Mouse (Mus musculus) forebrain, embryonic 14.5 days (tissue): ENCODE results near the gene Tnfrsf13c. TPM values are rescaled to one million over a fixed set of nuclear protein-coding genes. Genes with fewer than 3 reads are reported as not detected.

Experiments
- ATAC-seq: fragments of 200-750 bp; cut with Nextera tagmentation; 2 replicates; pipeline ENCODE4 v1.8.0; 2017; ENCODE audit warnings: mild to moderate bottlenecking, moderate library complexity
- DNase-seq: peaks from one replicate; pipeline ENCODE4 v3.0.0-alpha.2; 2015; ENCODE audit warnings: low spot score
- H3K27ac ChIP-seq: fragments of 300-500 bp; sonication (generic); 2 replicates; pipeline ENCODE4 v1.5.1; 2014; ENCODE audit warnings: low read depth, mild to moderate bottlenecking, control low read depth, low read length, moderate library complexity
- H3K27me3 ChIP-seq: fragments of 300-500 bp; sonication (generic); replicated peaks from 2 replicates; pipeline ENCODE4 v1.6.1; 2014; ENCODE audit warnings: low read length, control low read depth, mixed read lengths; ENCODE audit not compliant: control insufficient read depth, insufficient read depth
- H3K36me3 ChIP-seq: fragments of 300-500 bp; sonication (generic); 2 replicates; pipeline ENCODE4 v1.6.1; 2014; ENCODE audit warnings: low read length, control low read depth; ENCODE audit not compliant: control insufficient read depth, insufficient read depth
- H3K4me1 ChIP-seq: fragments of 300-500 bp; sonication (generic); 2 replicates; pipeline ENCODE4 v1.6.1; 2014; ENCODE audit warnings: antibody characterized with exemption, low read length, control low read depth; ENCODE audit not compliant: control insufficient read depth, insufficient read depth
- H3K4me2 ChIP-seq: fragments of 300-500 bp; sonication (generic); 2 replicates; pipeline ENCODE4 v1.6.1; 2014; ENCODE audit warnings: mild to moderate bottlenecking, control low read depth, low read length
- H3K4me3 ChIP-seq: fragments of 300-500 bp; sonication (generic); 2 replicates; pipeline ENCODE4 v1.5.1; 2014; ENCODE audit warnings: low read depth, low read length, control low read depth
- H3K9ac ChIP-seq: fragments of 300-500 bp; sonication (generic); 2 replicates; pipeline ENCODE4 v1.6.1; 2014; ENCODE audit warnings: mild to moderate bottlenecking, low read length, control low read depth, moderate library complexity
- H3K9me3 ChIP-seq: fragments of 300-500 bp; sonication (generic); replicated peaks from 2 replicates; pipeline ENCODE4 v1.6.1; 2016; ENCODE audit warnings: low read length, control low read depth, mixed read lengths; ENCODE audit not compliant: control insufficient read depth
- WGBS: fragments of 180-500 bp; shearing (Covaris S2); extraction: QIAGEN DNeasy Blood & Tissue Kit; methylation state at CpG from one replicate; pipeline ENCODE4 v1.1.7; 2014; 5-methylcytosine and 5-hydroxymethylcytosine counted together
- polyA plus RNA-seq: library from polyadenylated mRNA; unstranded; fragments of >200 nt; fragmentation: Nextera tagmentation; extraction: Ambion mirVana; gene quantifications from 2 replicates; pipeline ENCODE4 v1.2.1, GENCODE M21; 2014

Tnfrsf13c gene
- polyA plus RNA-seq, 1 experiment from 2014 or later, result 0.14 TPM

DNA sequence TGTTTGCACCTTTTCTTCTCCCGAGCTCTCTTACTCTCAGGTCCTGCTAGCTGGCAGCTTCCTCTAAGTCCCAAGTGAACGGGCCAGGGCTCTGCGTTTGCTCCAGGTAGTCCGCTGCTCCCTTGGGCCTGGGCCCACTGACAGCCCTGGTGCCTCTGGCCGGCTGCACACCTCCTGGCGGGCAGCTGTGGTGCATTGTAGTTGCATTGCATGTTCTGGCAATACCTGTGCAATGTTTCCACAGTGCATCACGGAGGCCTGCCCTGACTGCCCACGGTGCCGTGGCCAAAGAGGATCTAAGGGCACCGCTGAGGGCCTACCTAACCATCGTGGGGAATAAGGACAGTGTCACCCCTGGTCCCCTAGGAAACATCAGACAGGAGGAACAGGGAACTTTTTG lies 26.2 kb downstream of the Tnfrsf13c start:
- Histone ChIP-seq H3K9ac (no peak overlapping the region), H3K4me3 (no peak overlapping the region), H3K27me3 (no peaks in the 10 kb centered on the region), H3K36me3 (peaks cover 98% of the 10 kb centered on the region), H3K4me2 (no peak overlapping the region), H3K27ac (no peak overlapping the region), H3K4me1 (no peaks in the 10 kb centered on the region), H3K9me3 (no peaks in the 10 kb centered on the region)
- no peak for ATAC-seq
- 92% methylated on average over 11 of the region's 11 CpGs for WGBS
- no peak for DNase-seq

DNA sequence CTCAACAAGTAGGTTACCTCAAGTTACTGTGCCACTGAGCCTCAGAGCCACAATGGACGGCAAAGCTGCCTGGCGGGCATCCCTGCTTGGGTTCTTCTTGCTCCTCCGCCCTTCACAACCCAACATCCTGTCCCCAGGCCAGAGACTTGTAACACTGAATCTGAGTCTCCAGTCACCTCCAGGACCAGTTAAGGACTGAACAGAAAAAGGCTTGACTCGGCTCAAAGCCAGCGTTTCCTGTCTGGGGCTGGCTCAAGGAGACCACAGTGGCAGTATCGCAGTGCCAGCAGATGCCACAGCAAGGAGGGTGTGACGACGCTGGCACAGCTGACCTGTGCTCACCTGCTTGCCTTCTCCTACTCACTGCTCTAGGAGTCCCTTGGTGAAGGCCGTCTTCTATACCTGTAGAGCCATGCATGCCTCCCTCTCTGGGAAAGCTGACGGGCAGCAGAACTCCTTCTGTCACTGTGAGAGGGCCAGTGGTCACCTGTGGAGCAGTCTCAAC lies 26.9 kb downstream of the Tnfrsf13c start:
- ATAC-seq (no peak), DNase-seq (no peak)
- H3K4me2 ChIP-seq, result no peak overlapping the region
- no peaks in the 10 kb centered on the region for H3K4me1 ChIP-seq
- no peak overlapping the region for H3K4me3 ChIP-seq
- no peak overlapping the region for H3K27ac ChIP-seq
- peaks cover 98% of the 10 kb centered on the region for H3K36me3 ChIP-seq
- no peak overlapping the region for H3K9ac ChIP-seq
- WGBS, result 91% methylated on average over 10 of the region's 10 CpGs
- H3K27me3 ChIP-seq, result no peaks in the 10 kb centered on the region
- no peaks in the 10 kb centered on the region for H3K9me3 ChIP-seq

DNA sequence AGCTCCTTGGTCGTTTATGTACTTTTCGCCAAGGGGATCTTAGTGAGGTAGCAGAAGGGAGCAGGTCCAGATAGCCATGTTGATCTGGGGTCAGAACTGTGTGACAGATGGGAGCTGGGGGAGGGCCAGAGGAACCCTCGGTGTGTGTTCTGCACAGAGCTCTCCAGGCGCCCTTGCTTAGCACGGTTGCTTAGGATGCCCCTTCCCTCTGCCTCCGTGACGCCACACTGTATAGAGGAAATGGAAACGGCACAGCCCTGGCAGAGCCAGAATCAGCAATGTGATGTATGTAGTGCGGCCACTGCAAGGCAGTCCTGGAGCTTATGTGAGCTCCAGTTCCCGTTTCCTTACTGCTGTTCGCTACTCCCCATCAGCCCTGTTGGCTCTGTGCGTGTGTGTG lies 27.9 kb downstream of the Tnfrsf13c start:
- Histone ChIP-seq H3K4me1 (no peaks in the 10 kb centered on the region), H3K9ac (no peak overlapping the region), H3K27me3 (no peaks in the 10 kb centered on the region), H3K36me3 (peaks cover 99% of the 10 kb centered on the region), H3K4me2 (no peak overlapping the region), H3K27ac (no peak overlapping the region), H3K4me3 (no peak overlapping the region), H3K9me3 (no peaks in the 10 kb centered on the region)
- 93% methylated on average over 12 of the region's 12 CpGs for WGBS
- no peak for ATAC-seq
- DNase-seq, result no peak

DNA sequence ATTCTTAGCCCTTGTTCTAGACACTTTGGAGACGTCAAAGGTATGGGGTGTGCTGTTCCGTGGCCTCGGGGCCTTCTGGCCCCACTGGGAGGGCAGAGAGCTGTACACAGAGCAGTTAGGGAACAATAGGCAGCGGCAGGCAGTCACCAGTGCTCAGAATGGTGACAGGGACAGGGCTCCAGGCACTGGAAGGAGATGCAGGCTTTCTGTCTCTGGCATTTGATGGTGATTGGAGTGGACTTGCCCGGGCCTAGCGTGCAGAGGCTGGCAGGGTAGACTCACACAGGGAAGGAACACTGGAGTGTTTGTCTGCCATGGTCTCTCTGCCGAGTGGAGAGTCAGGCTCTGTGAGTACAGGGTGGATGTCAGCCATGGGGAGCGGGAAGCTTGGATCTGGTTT lies 31.6 kb downstream of the Tnfrsf13c start:
- peaks cover 92% of the 10 kb centered on the region for H3K36me3 ChIP-seq

DNA sequence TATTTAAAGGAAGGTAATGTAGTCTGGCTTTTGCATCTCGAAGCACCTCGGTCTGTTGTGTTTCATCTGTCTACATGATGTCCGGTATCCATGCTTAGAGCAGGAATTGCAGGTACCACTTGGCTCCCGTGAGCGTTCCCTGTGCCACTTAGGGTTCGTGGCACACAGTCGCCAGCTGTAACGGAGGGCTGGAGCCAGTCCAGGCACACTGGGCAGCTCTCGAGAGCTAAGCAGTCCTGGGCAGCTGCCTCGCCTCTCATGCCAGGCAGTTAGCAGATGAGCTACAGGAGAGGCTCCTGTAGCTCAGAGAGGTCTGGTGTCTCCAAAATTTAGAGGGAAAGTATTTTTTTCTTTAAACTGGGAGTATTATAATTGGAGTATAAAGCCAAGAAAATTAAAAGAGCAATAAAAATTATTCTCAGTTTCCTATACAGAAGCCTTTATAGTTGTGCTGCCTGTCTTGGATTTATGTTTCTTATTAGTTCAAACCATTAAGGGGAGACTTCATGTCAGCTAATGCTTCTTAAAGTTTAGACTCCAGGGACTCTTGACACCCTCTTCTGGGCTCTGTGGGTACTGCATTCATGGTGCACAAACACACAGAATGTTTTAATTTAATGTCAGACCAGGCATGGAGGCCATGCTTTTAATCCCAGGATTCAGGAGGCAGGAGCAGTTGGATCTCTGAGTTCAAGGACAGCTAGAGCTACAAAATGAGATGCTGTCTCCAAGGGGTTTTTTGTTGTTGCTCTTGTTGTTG lies 35.5 kb downstream of the Tnfrsf13c start:
- H3K27ac ChIP-seq, result no peak overlapping the region
- H3K9ac ChIP-seq, result no peak overlapping the region
- peaks cover 92% of the 10 kb centered on the region for H3K36me3 ChIP-seq
- no peak overlapping the region for H3K4me2 ChIP-seq
- no peak overlapping the region for H3K4me3 ChIP-seq
- no peaks in the 10 kb centered on the region for H3K27me3 ChIP-seq
- no peaks in the 10 kb centered on the region for H3K9me3 ChIP-seq
- 92% methylated on average over 10 of the region's 10 CpGs for WGBS
- H3K4me1 ChIP-seq, result no peaks in the 10 kb centered on the region
- ATAC-seq (no peak), DNase-seq (no peak)

More for the DNA sequence above, 31.6 kb downstream of the Tnfrsf13c start:
- DNase-seq (no peak), ATAC-seq (no peak)
- H3K9me3 ChIP-seq, result no peaks in the 10 kb centered on the region
- 83% methylated on average over 8 of the region's 8 CpGs for WGBS
- no peak overlapping the region for H3K9ac ChIP-seq
- no peaks in the 10 kb centered on the region for H3K27me3 ChIP-seq
- no peak overlapping the region for H3K4me2 ChIP-seq
- H3K27ac ChIP-seq, result no peak overlapping the region; the same call in 1 of the 2 replicates
- H3K4me3 ChIP-seq, result no peak overlapping the region
- no peaks in the 10 kb centered on the region for H3K4me1 ChIP-seq

GRCm38 (mm10) chr15:82187924-82188323 lies 36.2 kb downstream of the Tnfrsf13c start:
- WGBS, result 94% methylated on average over 1 of the region's 1 CpGs
- no peak overlapping the region for H3K27ac ChIP-seq

GRCm38 (mm10) chr15:82187401-82187800 lies 36.8 kb downstream of the Tnfrsf13c start:
- Histone ChIP-seq H3K9me3 (no peaks in the 10 kb centered on the region), H3K4me2 (no peak overlapping the region), H3K36me3 (peaks cover 92% of the 10 kb centered on the region), H3K27me3 (no peaks in the 10 kb centered on the region), H3K4me1 (no peaks in the 10 kb centered on the region), H3K27ac (no peak overlapping the region), H3K4me3 (no peak overlapping the region), H3K9ac (no peak overlapping the region)
- 84% methylated on average over 4 of the region's 4 CpGs for WGBS
- no peak for DNase-seq
- no peak for ATAC-seq

More at GRCm38 (mm10) chr15:82187924-82188323, 36.2 kb downstream of the Tnfrsf13c start:
- no peaks in the 10 kb centered on the region for H3K4me1 ChIP-seq
- peaks cover 92% of the 10 kb centered on the region for H3K36me3 ChIP-seq
- DNase-seq (no peak), ATAC-seq (no peak)
- no peak overlapping the region for H3K4me3 ChIP-seq
- H3K4me2 ChIP-seq, result no peak overlapping the region
- H3K27me3 ChIP-seq, result no peaks in the 10 kb centered on the region
- no peaks in the 10 kb centered on the region for H3K9me3 ChIP-seq
- no peak overlapping the region for H3K9ac ChIP-seq

DNA sequence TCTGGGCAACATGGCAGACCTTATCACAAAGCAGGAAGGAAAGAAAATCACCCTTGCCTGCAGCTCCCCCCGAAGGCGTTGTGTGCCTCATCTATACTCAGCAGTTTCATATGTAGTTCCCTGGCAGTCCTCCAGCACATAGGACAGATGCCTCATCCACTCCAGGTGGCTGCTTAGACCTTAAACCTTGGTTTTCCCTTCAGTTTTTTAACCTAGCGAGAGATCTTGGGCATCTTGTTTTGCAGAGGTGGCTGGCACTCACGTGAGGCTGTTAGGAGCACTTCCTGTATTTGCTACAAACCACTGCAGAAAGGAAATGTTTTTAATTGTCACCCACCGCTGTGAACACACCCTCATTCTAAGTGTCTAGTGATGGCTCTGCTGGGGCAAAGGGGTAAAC lies 37.2 kb downstream of the Tnfrsf13c start:
- Histone ChIP-seq H3K9me3 (0 out of 2 replicates have a peak, but pooled peaks cover 4% of the 10 kb centered on the region), H3K36me3 (peaks cover 92% of the 10 kb centered on the region), H3K27me3 (no peaks in the 10 kb centered on the region), H3K4me1 (no peaks in the 10 kb centered on the region), H3K9ac (no peak overlapping the region), H3K27ac (no peak overlapping the region), H3K4me2 (no peak overlapping the region), H3K4me3 (no peak overlapping the region)
- DNase-seq (no peak), ATAC-seq (no peak)
- WGBS, result 94% methylated on average over 5 of the region's 5 CpGs

DNA sequence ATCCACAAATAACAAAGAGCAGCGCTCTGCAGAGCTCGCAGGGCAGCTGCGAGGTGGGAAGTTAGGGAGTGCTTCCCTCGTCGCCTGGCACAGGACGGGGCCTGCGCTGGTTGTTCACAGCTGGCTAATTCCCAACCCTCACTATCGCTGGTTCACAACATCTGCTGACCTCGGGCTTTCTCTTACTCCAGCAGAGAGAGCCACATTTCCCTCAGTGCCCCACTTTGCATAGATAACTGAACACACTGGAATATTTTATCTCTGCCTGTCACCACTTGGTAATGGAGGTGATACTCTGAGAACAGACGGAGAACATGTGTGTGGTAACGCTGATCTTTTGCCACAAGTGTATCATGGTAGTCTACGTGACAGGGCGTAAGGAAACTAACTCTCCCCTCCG lies 38.0 kb downstream of the Tnfrsf13c start:
- Histone ChIP-seq H3K4me3 (no peak overlapping the region), H3K36me3 (peaks cover 92% of the 10 kb centered on the region), H3K4me2 (no peak overlapping the region), H3K4me1 (no peaks in the 10 kb centered on the region), H3K9ac (no peak overlapping the region), H3K27me3 (no peaks in the 10 kb centered on the region), H3K27ac (no peak overlapping the region), H3K9me3 (0 out of 2 replicates have a peak, but pooled peaks cover 5% of the 10 kb centered on the region)
- ATAC-seq (no peak), DNase-seq (no peak)
- WGBS, result 86% methylated on average over 14 of the region's 14 CpGs
